Mouse (Mus musculus) heart, adult 2 months (tissue): ENCODE data around the gene Ska3.

ENCODE experiments used
- CTCF ChIP-seq: fragments of 200-600 bp; IDR thresholded peaks from 2 replicates; pipeline ENCODE4 v1.8.1; 2022; ENCODE audit warnings: antibody characterized with exemption, mild to moderate bottlenecking, moderate library complexity
- EP300 ChIP-seq: fragments of 200-500 bp; IDR thresholded peaks from 2 replicates; pipeline ENCODE4 v1.6.1; 2011; ENCODE audit warnings: low read depth, low read length, control low read depth; ENCODE audit not compliant: insufficient read depth
- POLR2A ChIP-seq: fragments of 200-500 bp; IDR thresholded peaks from 2 replicates; pipeline ENCODE4 v1.6.1; 2011; ENCODE audit warnings: mild to moderate bottlenecking, low read depth, low read length, control low read depth; ENCODE audit not compliant: insufficient read depth

DNA sequence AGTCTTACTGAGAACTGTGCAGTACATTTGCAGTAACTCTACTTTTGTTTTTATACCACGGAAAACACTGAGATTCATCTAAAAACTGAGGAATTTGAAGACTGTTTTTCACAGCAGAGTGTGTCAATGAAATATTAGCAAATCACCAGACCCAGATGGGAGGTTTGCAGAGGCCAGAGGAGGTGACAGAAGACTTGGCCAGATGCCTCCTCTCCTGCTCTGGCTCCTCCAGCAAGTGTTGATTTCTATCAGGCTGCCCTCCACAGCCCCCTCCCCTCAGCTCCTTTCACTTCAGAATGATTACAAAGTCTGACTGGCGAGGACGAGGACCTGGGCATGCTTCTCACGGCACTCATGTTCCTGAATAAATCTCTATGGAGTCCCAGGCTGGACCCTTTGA lies 38.6 kb downstream of the Ska3 start:
- TF ChIP-seq CTCF: no peak
- no peak for TF ChIP-seq POLR2A
- no peak for TF ChIP-seq EP300
